Mouse (Mus musculus) ovary, adult 18-20 months (tissue): ENCODE measurements around the gene Mta3.
"Not testable (repeated sequence)": the region's sequence is repeated elsewhere in the genome, so short reads cannot be mapped to it uniquely, and the experiment has no call there.

Source experiments
- DNase-seq: peaks from one replicate; pipeline ENCODE4 v3.0.0; 2022; ENCODE audit warnings: low spot score, mixed read lengths

Mta3 gene

GRCm38 (mm10) chr17:83849717-83850116, 143.8 kb downstream of the Mta3 start:
- no peak for DNase-seq

- DNase-seq: peak; percentile 54
These were observed 144.5 kb downstream of the Mta3 start for GRCm38 (mm10) chr17:83850458-83850857.

GRCm38 (mm10) chr17:83850864-83851263, 144.9 kb downstream of the Mta3 start:
- no peak for DNase-seq

- DNase-seq: no peak
These were observed 147.9 kb downstream of the Mta3 start for GRCm38 (mm10) chr17:83853831-83854230.

GRCm38 (mm10) chr17:83854284-83854918, 148.4 kb downstream of the Mta3 start:
- DNase-seq: no peak

DNA sequence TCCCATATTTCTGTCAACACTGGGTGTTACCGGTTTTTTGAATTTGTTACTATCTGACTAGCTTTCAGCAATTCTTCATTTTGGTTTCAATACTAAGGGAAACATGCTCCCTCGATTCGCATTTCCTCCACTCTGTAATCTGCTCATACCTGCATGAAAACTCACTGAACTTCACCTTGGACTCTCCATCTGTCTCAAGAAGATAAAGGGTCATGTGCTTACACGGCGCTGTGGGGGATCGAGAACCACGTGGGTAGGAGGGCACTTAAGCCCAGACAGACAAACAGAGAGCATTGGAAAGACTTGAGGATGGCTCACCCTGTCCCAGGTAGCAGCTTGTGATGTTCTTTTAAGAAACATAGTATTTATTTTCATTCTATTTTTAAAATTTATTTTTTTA, 152.4 kb downstream of the Mta3 start:
- DNase-seq: no peak

GRCm38 (mm10) chr17:83859639-83860038, 153.7 kb downstream of the Mta3 start:
- no peak for DNase-seq

GRCm38 (mm10) chr17:83860224-83860623, 154.3 kb downstream of the Mta3 start:
- DNase-seq: no peak

DNA sequence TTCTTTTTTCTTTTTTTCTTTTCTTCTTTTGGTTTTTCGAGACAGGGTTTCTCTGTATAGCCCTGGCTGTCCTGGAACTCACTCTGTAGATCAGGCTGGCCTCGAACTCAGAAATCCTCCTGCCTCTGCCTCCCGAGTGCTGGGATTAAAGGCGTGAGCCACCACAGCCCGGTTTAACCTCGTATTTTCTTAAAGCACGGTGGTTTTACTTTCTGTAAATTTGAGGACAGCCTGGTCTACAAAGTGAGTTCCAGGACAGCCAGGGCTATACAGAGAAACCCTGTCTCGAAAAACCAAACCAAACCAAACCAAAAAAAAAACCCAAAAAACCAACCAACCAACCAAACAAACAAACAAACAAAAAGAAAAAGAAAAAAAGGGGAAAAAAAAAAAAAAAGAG, 155.0 kb downstream of the Mta3 start:
- DNase-seq: not testable (repeated sequence)

DNA sequence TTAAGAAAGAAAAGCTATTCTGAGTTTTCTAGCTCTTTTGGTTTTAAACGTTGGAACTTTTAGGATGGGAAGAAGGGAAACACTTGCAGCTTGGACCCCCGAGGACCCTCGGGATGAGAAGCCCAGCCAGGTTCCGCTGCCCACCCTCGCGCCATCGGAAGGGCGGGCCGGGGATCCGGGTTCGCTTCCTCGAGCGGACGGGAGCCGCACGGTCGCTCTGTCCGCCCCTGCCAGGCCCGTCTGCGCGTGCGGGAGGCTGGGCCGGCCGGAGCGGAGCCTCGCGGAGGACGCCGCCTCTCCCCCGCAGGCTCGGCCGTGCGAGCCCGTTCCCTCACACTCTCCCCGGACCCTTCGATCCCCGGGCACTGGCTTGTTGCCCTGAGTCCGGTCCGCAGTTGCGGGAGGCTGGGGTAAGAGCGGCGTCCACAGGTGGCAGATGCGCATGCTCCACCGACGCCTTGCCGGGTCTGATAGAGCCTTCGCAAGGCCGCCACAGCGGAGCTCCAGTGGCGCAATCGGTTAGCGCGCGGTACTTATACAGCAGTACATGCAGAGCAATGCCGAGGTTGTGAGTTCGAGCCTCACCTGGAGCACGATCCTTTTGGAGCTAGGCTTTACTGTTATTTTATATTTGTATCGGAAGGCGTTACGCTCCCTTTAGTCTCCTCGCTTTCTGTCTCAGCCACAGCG, 155.6 kb downstream of the Mta3 start:
- DNase-seq: peak; percentile 91

DNA sequence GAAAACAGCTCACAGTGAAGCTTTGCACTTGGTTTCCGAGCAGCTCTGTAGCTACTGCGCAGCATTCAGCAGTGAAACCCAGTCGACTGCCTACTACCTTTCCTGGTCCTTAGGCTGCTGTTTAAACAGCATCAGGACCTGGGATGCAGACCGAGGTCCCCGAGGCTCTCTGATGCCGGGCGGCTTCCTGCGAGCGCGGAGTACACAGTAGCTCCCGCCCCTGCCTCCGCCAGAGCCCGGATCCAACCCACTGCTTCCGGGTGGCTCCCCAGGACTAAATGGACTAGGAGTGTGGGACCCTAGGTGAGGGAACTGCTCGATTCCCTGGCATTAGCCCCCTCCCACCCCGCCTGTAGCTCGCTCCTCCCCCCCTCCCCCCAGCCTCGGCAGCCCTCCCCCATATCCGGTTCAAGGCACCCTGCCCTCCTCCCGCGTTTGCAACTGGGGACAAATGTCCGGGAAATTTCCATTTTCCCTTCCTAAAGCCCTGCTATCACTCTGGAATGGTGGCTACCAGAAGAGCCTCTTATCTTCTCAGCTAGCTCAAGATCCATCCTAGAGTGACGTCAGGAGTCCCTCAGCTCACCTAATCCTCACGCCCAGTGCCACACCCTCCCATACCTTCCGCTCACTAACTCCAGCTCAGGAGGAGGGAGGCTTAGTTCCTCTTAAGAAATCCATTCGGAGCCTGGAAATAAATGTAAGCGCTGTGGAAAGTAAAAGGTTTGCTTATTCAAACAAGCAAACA, 156.3 kb downstream of the Mta3 start:
- DNase-seq: peak; percentile 37

GRCm38 (mm10) chr17:83865366-83865765, 159.4 kb downstream of the Mta3 start:
- no peak for DNase-seq

DNA sequence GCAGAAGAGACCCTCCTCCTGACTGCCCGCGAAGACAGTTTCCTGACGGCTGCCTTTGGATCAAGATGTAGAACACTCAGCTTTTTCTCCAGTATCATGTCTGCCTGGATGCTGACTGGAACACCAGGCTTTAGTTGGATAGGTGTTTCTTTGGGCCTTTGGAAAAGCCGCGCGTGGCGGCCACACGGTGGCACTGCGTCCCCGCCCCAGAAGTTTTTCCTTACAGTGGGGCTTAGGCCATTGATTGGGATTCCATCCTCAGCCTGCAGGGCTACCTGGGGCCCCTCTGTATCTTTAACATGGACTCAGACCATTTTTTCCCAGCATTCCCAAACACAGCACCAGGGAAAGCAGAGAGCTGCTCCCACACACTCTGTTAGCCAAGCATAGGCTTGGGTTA, 160.6 kb downstream of the Mta3 start:
- DNase-seq: no peak

- no peak for DNase-seq
These were observed 164.4 kb downstream of the Mta3 start for GRCm38 (mm10) chr17:83870385-83870784.
